Mouse (Mus musculus): ENCODE data around the gene Fam78b. TPM values are rescaled to one million over a fixed set of nuclear protein-coding genes. Genes with fewer than 3 reads are reported as not detected.

The Fam78b gene
- polyA plus RNA-seq, 2 experiments = 0.07 TPM; not detected in 1

DNA sequence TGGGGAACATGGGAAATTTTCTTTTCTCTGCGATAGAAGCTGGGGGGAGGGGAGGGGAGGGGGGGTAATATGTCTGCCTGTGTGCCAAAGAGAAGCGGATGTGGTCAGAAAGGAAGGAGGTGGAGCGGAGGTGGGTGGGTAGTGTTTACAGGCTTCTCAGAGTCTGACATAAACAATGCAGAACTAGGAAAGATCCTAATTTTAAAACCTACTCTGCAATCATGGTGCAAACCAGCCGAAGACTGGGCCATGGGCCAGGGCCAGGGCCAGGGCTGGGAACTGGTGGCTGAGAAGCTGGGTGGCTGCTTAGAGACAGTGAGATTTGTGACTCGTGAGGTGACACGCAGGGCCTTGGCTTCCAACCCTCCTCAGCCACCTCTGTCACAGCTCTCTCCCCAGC, 69.1 kb downstream of the Fam78b start:
- Histone ChIP-seq H3K27ac (no peak overlapping the region), H3K9ac (replicated peaks) (no peak overlapping the region), H3K27me3 (ENCODE audit: control insufficient read depth, insufficient read depth, low read length) (no peaks in the 10 kb centered on the region), H3K9me3 (ENCODE audit: control insufficient read depth, low read length) (no peaks in the 10 kb centered on the region), H3K4me2 (ENCODE audit: low read depth) (no peak overlapping the region), H3K4me1 (replicated peaks; ENCODE audit: control insufficient read depth in 2 of 2, insufficient read depth in 2 of 2, low read length in 1 of 2) (no peaks in the 10 kb centered on the region), H3K4me3 (ENCODE audit: insufficient read depth in 1 of 2, low read depth in 2 of 2, low read length in 2 of 2) (no peak overlapping the region), H3K36me3 (replicated peaks; ENCODE audit: control insufficient read depth, insufficient read depth, low read depth) (no peaks in the 10 kb centered on the region)
- WGBS (ENCODE audit: insufficient replicate concordance) = 41% methylated on average over 6 of the region's 6 CpGs
- ATAC-seq (ENCODE audit: insufficient read depth) (no peak), DNase-seq (ENCODE audit: low read depth in 3 of 3, low spot score in 3 of 3) (no peak)
- no peak for TF ChIP-seq CTCF (IDR thresholded peaks at IDR 0.05; ENCODE audit: low read depth)
- TF ChIP-seq EP300 (IDR thresholded peaks at IDR 0.05; ENCODE audit: low read depth) = no peak

DNA sequence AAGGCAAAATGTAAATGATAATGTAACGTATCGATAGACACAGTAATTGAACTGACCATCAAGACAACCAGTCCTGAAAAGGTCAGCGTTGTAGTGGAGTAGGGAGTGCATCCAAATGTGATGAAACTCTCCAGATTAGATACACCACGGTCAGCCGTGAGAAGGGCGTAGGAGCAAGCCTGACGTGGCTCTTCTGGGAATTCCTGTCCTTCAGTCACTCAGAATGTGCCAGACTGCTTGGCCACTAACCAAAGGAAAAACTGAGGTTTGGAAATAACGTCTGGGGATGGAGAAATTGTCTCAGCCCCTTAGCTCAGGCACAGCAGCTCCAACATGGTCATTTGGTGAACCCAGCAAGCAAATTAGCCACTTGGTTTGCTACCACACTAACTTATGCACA, 74.5 kb downstream of the Fam78b start:
- H3K4me2 ChIP-seq (ENCODE audit: low read depth) = no peak overlapping the region
- no peak for ATAC-seq (ENCODE audit: insufficient read depth)
- no peaks in the 10 kb centered on the region for H3K4me1 ChIP-seq (replicated peaks; ENCODE audit: control insufficient read depth in 2 of 2, insufficient read depth in 2 of 2, low read length in 1 of 2)
- no peak for DNase-seq (ENCODE audit: low read depth in 3 of 3, low spot score in 3 of 3)
- H3K4me3 ChIP-seq (ENCODE audit: insufficient read depth in 1 of 2, low read depth in 2 of 2, low read length in 2 of 2) = no peak overlapping the region
- TF ChIP-seq CTCF (IDR thresholded peaks at IDR 0.05; ENCODE audit: low read depth) (no peak), EP300 (IDR thresholded peaks at IDR 0.05; ENCODE audit: low read depth) (no peak)
- H3K36me3 ChIP-seq (replicated peaks; ENCODE audit: control insufficient read depth, insufficient read depth, low read depth) = no peaks in the 10 kb centered on the region
- WGBS (ENCODE audit: insufficient replicate concordance) = 60% methylated on average over 8 of the region's 8 CpGs
- H3K27me3 ChIP-seq (ENCODE audit: control insufficient read depth, insufficient read depth, low read length) = no peaks in the 10 kb centered on the region
- H3K27ac ChIP-seq = no peak overlapping the region
- no peak overlapping the region for H3K9ac ChIP-seq (replicated peaks)
- H3K9me3 ChIP-seq (ENCODE audit: control insufficient read depth, low read length) = no peaks in the 10 kb centered on the region

DNA sequence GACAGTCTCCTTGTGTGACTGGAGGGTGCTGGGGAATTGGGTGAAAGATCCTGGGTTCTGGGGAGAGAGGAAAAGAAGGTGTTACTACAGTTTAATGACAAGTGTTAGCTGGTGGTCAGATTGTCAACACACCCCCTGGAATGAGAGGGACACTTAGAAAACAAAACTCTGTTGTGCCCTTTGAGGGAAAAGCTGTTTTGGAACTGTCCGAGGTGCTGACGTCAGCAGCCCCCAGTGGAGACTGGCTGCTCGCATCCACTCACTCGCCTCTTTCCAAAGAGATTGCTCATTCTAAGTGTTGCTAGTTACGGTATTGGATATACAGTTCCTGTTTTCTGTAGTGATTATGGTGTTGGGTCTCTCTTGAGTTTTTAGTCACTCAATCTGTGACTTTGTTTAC, 78.3 kb downstream of the Fam78b start:
- no peak for DNase-seq (ENCODE audit: low read depth in 3 of 3, low spot score in 3 of 3)
- Histone ChIP-seq H3K4me1 (replicated peaks; ENCODE audit: control insufficient read depth in 2 of 2, insufficient read depth in 2 of 2, low read length in 1 of 2) (no peaks in the 10 kb centered on the region), H3K9me3 (ENCODE audit: control insufficient read depth, low read length) (no peaks in the 10 kb centered on the region), H3K27me3 (ENCODE audit: control insufficient read depth, insufficient read depth, low read length) (no peaks in the 10 kb centered on the region), H3K9ac (replicated peaks) (no peak overlapping the region), H3K27ac (no peak overlapping the region), H3K4me2 (ENCODE audit: low read depth) (no peak overlapping the region), H3K36me3 (replicated peaks; ENCODE audit: control insufficient read depth, insufficient read depth, low read depth) (no peaks in the 10 kb centered on the region), H3K4me3 (ENCODE audit: insufficient read depth in 1 of 2, low read depth in 2 of 2, low read length in 2 of 2) (no peak overlapping the region)
- no peak for ATAC-seq (ENCODE audit: insufficient read depth)
- WGBS (ENCODE audit: insufficient replicate concordance) = 19% methylated on average over 5 of the region's 5 CpGs
- TF ChIP-seq EP300 (IDR thresholded peaks at IDR 0.05; ENCODE audit: low read depth) = no peak
- no peak for TF ChIP-seq CTCF (IDR thresholded peaks at IDR 0.05; ENCODE audit: low read depth)

DNA sequence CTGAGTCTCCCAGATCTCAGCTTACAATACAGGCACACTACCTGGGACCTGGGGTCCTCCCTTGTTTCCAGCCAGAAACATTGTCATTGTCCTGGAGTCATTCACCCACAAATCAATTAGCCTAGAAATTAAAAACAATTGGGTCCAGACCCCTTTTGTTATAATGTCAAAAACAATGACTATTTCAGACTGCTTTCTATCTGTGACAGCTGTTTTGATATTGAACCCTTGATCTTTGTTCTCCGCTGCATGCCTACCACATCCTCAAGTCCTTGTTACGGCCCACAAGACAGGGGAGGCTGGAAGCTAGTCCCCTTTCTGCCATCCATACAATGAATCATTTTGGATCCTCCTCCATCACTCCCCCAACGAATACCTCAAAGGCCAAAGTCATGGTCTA, 80.7 kb downstream of the Fam78b start:
- H3K9ac ChIP-seq (replicated peaks) = no peak overlapping the region
- no peaks in the 10 kb centered on the region for H3K9me3 ChIP-seq (ENCODE audit: control insufficient read depth, low read length)
- no peak overlapping the region for H3K27ac ChIP-seq
- no peak for TF ChIP-seq CTCF (IDR thresholded peaks at IDR 0.05; ENCODE audit: low read depth)
- no peak for TF ChIP-seq EP300 (IDR thresholded peaks at IDR 0.05; ENCODE audit: low read depth)
- WGBS (ENCODE audit: insufficient replicate concordance) = 48% methylated on average over 3 of the region's 3 CpGs
- DNase-seq (ENCODE audit: low read depth in 3 of 3, low spot score in 3 of 3) (no peak), ATAC-seq (ENCODE audit: insufficient read depth) (no peak)
- H3K4me3 ChIP-seq (ENCODE audit: insufficient read depth in 1 of 2, low read depth in 2 of 2, low read length in 2 of 2) = no peak overlapping the region
- no peaks in the 10 kb centered on the region for H3K36me3 ChIP-seq (replicated peaks; ENCODE audit: control insufficient read depth, insufficient read depth, low read depth)
- H3K27me3 ChIP-seq (ENCODE audit: control insufficient read depth, insufficient read depth, low read length) = no peaks in the 10 kb centered on the region
- H3K4me2 ChIP-seq (ENCODE audit: low read depth) = no peak overlapping the region
- no peaks in the 10 kb centered on the region for H3K4me1 ChIP-seq (replicated peaks; ENCODE audit: control insufficient read depth in 2 of 2, insufficient read depth in 2 of 2, low read length in 1 of 2)

GRCm38 (mm10) chr1:167082506-167083100, 81.4 kb downstream of the Fam78b start:
- no peaks in the 10 kb centered on the region for H3K27me3 ChIP-seq (ENCODE audit: control insufficient read depth, insufficient read depth, low read length)
- no peaks in the 10 kb centered on the region for H3K9me3 ChIP-seq (ENCODE audit: control insufficient read depth, low read length)
- H3K4me1 ChIP-seq (replicated peaks; ENCODE audit: control insufficient read depth in 2 of 2, insufficient read depth in 2 of 2, low read length in 1 of 2) = no peaks in the 10 kb centered on the region
- DNase-seq (ENCODE audit: low read depth in 3 of 3, low spot score in 3 of 3) (no peak), ATAC-seq (ENCODE audit: insufficient read depth) (no peak)
- H3K9ac ChIP-seq (replicated peaks) = no peak overlapping the region
- WGBS (ENCODE audit: insufficient replicate concordance) = 46% methylated on average over 4 of the region's 4 CpGs
- TF ChIP-seq EP300 (IDR thresholded peaks at IDR 0.05; ENCODE audit: low read depth) (no peak), CTCF (IDR thresholded peaks at IDR 0.05; ENCODE audit: low read depth) (no peak)
- no peak overlapping the region for H3K27ac ChIP-seq
- H3K4me3 ChIP-seq (ENCODE audit: insufficient read depth in 1 of 2, low read depth in 2 of 2, low read length in 2 of 2) = no peak overlapping the region
- H3K4me2 ChIP-seq (ENCODE audit: low read depth) = no peak overlapping the region
- no peaks in the 10 kb centered on the region for H3K36me3 ChIP-seq (replicated peaks; ENCODE audit: control insufficient read depth, insufficient read depth, low read depth)
